14 mouse cellular contexts compared by ENCODE assay signal in genomic region chr2:148497452-148498302, GRCm38 (mm10). TPM values are rescaled to one million over a fixed set of nuclear protein-coding genes. Genes with fewer than 3 reads are reported as not detected.
DNase-seq lines count a peak whose midpoint lies in the region; ATAC-seq lines count a peak whose summit lies in the region.
"Had no signal": no experiment of that assay in that cellular context is flagged by ENCODE, and none has a peak within 500 bp of the region (broad histone marks: within the 10 kb centered on the region; RNA-seq: fewer than 3 reads in every experiment).

No protein-coding gene starts in this region.

- no peaks in the 10 kb centered on the region for H3K9me3 ChIP-seq in hindbrain, embryonic 16.5 days (ENCODE audit: control insufficient read depth, low read length)
- H3K9me3 ChIP-seq in hindbrain, embryonic 13.5 days, result no peaks in the 10 kb centered on the region
- H3K9me3 ChIP-seq in midbrain, embryonic 11.5 days (ENCODE audit: control insufficient read depth, low read length), result no peaks in the 10 kb centered on the region
- no peaks in the 10 kb centered on the region for H3K9me3 ChIP-seq in midbrain, embryonic 13.5 days
- H3K9me3 ChIP-seq: embryonic facial prominence, embryonic 12.5 days; forebrain, embryonic 12.5 days; liver, embryonic 13.5 days had no signal

- H3K9ac ChIP-seq in hindbrain, embryonic 16.5 days (ENCODE audit: low read depth, low read length), result no peak overlapping the region
- no peak overlapping the region for H3K9ac ChIP-seq in hindbrain, embryonic 13.5 days
- H3K9ac ChIP-seq in midbrain, embryonic 11.5 days (ENCODE audit: low read length), result no peak overlapping the region
- H3K9ac ChIP-seq in midbrain, embryonic 13.5 days (replicated peaks), result no peak overlapping the region
- H3K9ac ChIP-seq: embryonic facial prominence, embryonic 12.5 days; forebrain, embryonic 12.5 days; liver, embryonic 13.5 days had no signal

- peak; percentile 39 for DNase-seq in midbrain, embryonic 11.5 days (ENCODE audit: low spot score, missing footprints)
- peak; percentile 20 for DNase-seq in gastrocnemius, adult 8-10 months (ENCODE audit: low spot score in 2 of 2)
- peak; percentile 81 for DNase-seq in skeletal muscle tissue, adult 2 months (ENCODE audit: low read depth, low spot score)
- DNase-seq in right cerebral cortex, postnatal 4 days, result no peak
- DNase-seq: adrenal gland, postnatal 36 days; cerebellum, adult 9-10 months; liver, embryonic 13.5 days; midbrain, embryonic 14.5 days; right cerebral cortex, postnatal 14 days had no signal

- H3K4me2 ChIP-seq in hindbrain, embryonic 16.5 days (ENCODE audit: low read length), result no peak overlapping the region
- no peak overlapping the region for H3K4me2 ChIP-seq in hindbrain, embryonic 13.5 days
- H3K4me2 ChIP-seq in midbrain, embryonic 11.5 days, result no peak overlapping the region
- H3K4me2 ChIP-seq in midbrain, embryonic 13.5 days (replicated peaks), result no peak overlapping the region
- H3K4me2 ChIP-seq: embryonic facial prominence, embryonic 12.5 days; forebrain, embryonic 12.5 days; liver, embryonic 13.5 days had no signal

- no peak overlapping the region for H3K4me3 ChIP-seq in hindbrain, embryonic 16.5 days (ENCODE audit: low read length)
- H3K4me3 ChIP-seq in hindbrain, embryonic 13.5 days, result no peak overlapping the region
- no peak overlapping the region for H3K4me3 ChIP-seq in midbrain, embryonic 11.5 days (ENCODE audit: low read depth, low read length)
- no peak overlapping the region for H3K4me3 ChIP-seq in midbrain, embryonic 13.5 days (replicated peaks)
- H3K4me3 ChIP-seq: embryonic facial prominence, embryonic 12.5 days; forebrain, embryonic 12.5 days; liver, embryonic 13.5 days had no signal

- WGBS in hindbrain, embryonic 16.5 days, result 79% methylated on average over 12 of the region's 12 CpGs
- 82% methylated on average over 12 of the region's 12 CpGs for WGBS in hindbrain, embryonic 13.5 days
- WGBS in midbrain, embryonic 11.5 days, result 85% methylated on average over 12 of the region's 12 CpGs
- WGBS in midbrain, embryonic 13.5 days, result 84% methylated on average over 12 of the region's 12 CpGs

- no peaks in the 10 kb centered on the region for H3K27me3 ChIP-seq in hindbrain, embryonic 16.5 days (replicated peaks; ENCODE audit: control insufficient read depth, insufficient read depth, low read length)
- no peaks in the 10 kb centered on the region for H3K27me3 ChIP-seq in hindbrain, embryonic 13.5 days
- H3K27me3 ChIP-seq in midbrain, embryonic 11.5 days (ENCODE audit: control insufficient read depth, insufficient read depth, low read length), result no peaks in the 10 kb centered on the region
- H3K27me3 ChIP-seq in midbrain, embryonic 13.5 days, result no peaks in the 10 kb centered on the region
- H3K27me3 ChIP-seq: embryonic facial prominence, embryonic 12.5 days; forebrain, embryonic 12.5 days; liver, embryonic 13.5 days had no signal

- H3K27ac ChIP-seq in hindbrain, embryonic 16.5 days (ENCODE audit: low read depth, low read length), result no peak overlapping the region
- H3K27ac ChIP-seq in hindbrain, embryonic 13.5 days, result no peak overlapping the region
- H3K27ac ChIP-seq in midbrain, embryonic 11.5 days (ENCODE audit: low read depth, low read length), result no peak overlapping the region
- no peak overlapping the region for H3K27ac ChIP-seq in midbrain, embryonic 13.5 days
- H3K27ac ChIP-seq: embryonic facial prominence, embryonic 12.5 days; forebrain, embryonic 12.5 days; liver, embryonic 13.5 days had no signal

- H3K36me3 ChIP-seq in hindbrain, embryonic 16.5 days (ENCODE audit: control insufficient read depth, insufficient read depth, low read length), result no peaks in the 10 kb centered on the region
- H3K36me3 ChIP-seq in hindbrain, embryonic 13.5 days, result no peaks in the 10 kb centered on the region
- H3K36me3 ChIP-seq in midbrain, embryonic 11.5 days (ENCODE audit: control insufficient read depth, insufficient read depth, low read length), result no peaks in the 10 kb centered on the region
- no peaks in the 10 kb centered on the region for H3K36me3 ChIP-seq in midbrain, embryonic 13.5 days
- H3K36me3 ChIP-seq: embryonic facial prominence, embryonic 12.5 days; forebrain, embryonic 12.5 days; liver, embryonic 13.5 days had no signal

- peak; percentile 63; the same call in 1 of the 2 replicates for ATAC-seq in hindbrain, embryonic 16.5 days
- no peak for ATAC-seq in hindbrain, embryonic 13.5 days (ENCODE audit: low FRiP score)
- ATAC-seq in midbrain, embryonic 11.5 days (ENCODE audit: low FRiP score), result no peak
- no peak for ATAC-seq in midbrain, embryonic 13.5 days

- no peaks in the 10 kb centered on the region for H3K4me1 ChIP-seq in hindbrain, embryonic 16.5 days (ENCODE audit: control insufficient read depth, insufficient read depth, low read depth, low read length)
- H3K4me1 ChIP-seq in hindbrain, embryonic 13.5 days (replicated peaks), result no peaks in the 10 kb centered on the region
- no peaks in the 10 kb centered on the region for H3K4me1 ChIP-seq in midbrain, embryonic 11.5 days (ENCODE audit: control insufficient read depth, insufficient read depth, low read length)
- H3K4me1 ChIP-seq in midbrain, embryonic 13.5 days (replicated peaks), result no peaks in the 10 kb centered on the region
- H3K4me1 ChIP-seq: embryonic facial prominence, embryonic 12.5 days; forebrain, embryonic 12.5 days had no signal

RNA-seq across cellular contexts. Expression of gene Cd93, which starts 54.3 kb away (rescaled TPM):
- polyA plus RNA-seq in hindbrain, embryonic 16.5 days (2015; fragmentation: Nextera tagmentation; extraction: Ambion mirVana), result 7.0 and 8.9 TPM in 2 replicates
- polyA plus RNA-seq in hindbrain, embryonic 13.5 days (2015; fragmentation: Nextera tagmentation; extraction: Ambion mirVana), result 7.4 and 8.2 TPM in 2 replicates
- 5.9 and 7.3 TPM in 2 replicates for polyA plus RNA-seq in midbrain, embryonic 11.5 days (2014; fragmentation: Nextera tagmentation; extraction: Ambion mirVana)
- polyA plus RNA-seq in midbrain, embryonic 13.5 days (2015; fragmentation: Nextera tagmentation; extraction: Ambion mirVana), result 6.4 and 6.7 TPM in 2 replicates
- 10 to 100 TPM in 1 of 4 experiments, 1 to 10 TPM in 3; 7.4 to 12.5 (median 8.8) TPM for total RNA-seq in gastrocnemius, adult 8-10 months (2022)
